Mouse (Mus musculus) midbrain, embryonic 10.5 days (tissue): ENCODE measurements around the gene Mgea5. TPM values are rescaled to one million over a fixed set of nuclear protein-coding genes. Genes with fewer than 3 reads are reported as not detected.
A peak's percentile ranks its signal among the peaks of the same experiment; 100 is the strongest.

Experiments used
- DNase-seq: peaks from one replicate; pipeline ENCODE4 v3.0.0-alpha.2; 2017; ENCODE audit warnings: low spot score
- H3K27ac ChIP-seq: fragments of 300-500 bp; sonication (generic); replicated peaks from 2 replicates; pipeline ENCODE4 v1.5.1; 2016; ENCODE audit warnings: mild to moderate bottlenecking
- H3K27me3 ChIP-seq: fragments of 300-500 bp; sonication (generic); 2 replicates; pipeline ENCODE4 v1.6.1; 2016; ENCODE audit warnings: low read depth, mild to moderate bottlenecking; ENCODE audit not compliant: poor library complexity, severe bottlenecking
- H3K36me3 ChIP-seq: fragments of 300-500 bp; sonication (generic); 2 replicates; pipeline ENCODE4 v1.6.1; 2016; ENCODE audit warnings: mild to moderate bottlenecking, moderate library complexity
- H3K4me1 ChIP-seq: fragments of 300-500 bp; sonication (generic); 2 replicates; pipeline ENCODE4 v1.6.1; 2016
- H3K4me3 ChIP-seq: fragments of 300-500 bp; sonication (generic); 2 replicates; pipeline ENCODE4 v1.5.1; 2016; ENCODE audit warnings: mild to moderate bottlenecking, moderate library complexity
- H3K9me3 ChIP-seq: fragments of 300-500 bp; sonication (generic); replicated peaks from 2 replicates; pipeline ENCODE4 v1.6.1; 2016; ENCODE audit warnings: mild to moderate bottlenecking
- WGBS: fragments of 180-500 bp; shearing (Covaris S2); methylation state at CpG from one replicate; pipeline ENCODE4 v1.1.7; 2016; 5-methylcytosine and 5-hydroxymethylcytosine counted together
- polyA plus RNA-seq: library from polyadenylated mRNA; unstranded; fragments of >200 nt; fragmentation: Nextera tagmentation; extraction: Ambion mirVana; gene quantifications from 2 replicates; pipeline ENCODE4 v1.2.1, GENCODE M21; 2016

Mgea5 gene
- polyA plus RNA-seq, 1 experiment from 2014 or later: 60.8 TPM

- H3K9me3 ChIP-seq: no peaks in the 10 kb centered on the region
- H3K36me3 ChIP-seq: no peaks in the 10 kb centered on the region
- no peak overlapping the region for H3K4me3 ChIP-seq
- DNase-seq: no peak
- peaks cover 11% of the 10 kb centered on the region for H3K4me1 ChIP-seq
- H3K27me3 ChIP-seq: no peaks in the 10 kb centered on the region; the same call in 1 of the 2 replicates
- 90% methylated on average over 6 of the region's 6 CpGs for WGBS
- no peak overlapping the region for H3K27ac ChIP-seq
Observed at GRCm38 (mm10) chr19:45792404-45792803, 8.8 kb upstream of the Mgea5 start.

- H3K9me3 ChIP-seq: no peaks in the 10 kb centered on the region
- no peaks in the 10 kb centered on the region for H3K4me1 ChIP-seq
- H3K27me3 ChIP-seq: no peaks in the 10 kb centered on the region; the same call in 1 of the 2 replicates
- 85% methylated on average over 13 of the region's 13 CpGs for WGBS
- no peaks in the 10 kb centered on the region for H3K36me3 ChIP-seq
- H3K4me3 ChIP-seq: no peak overlapping the region
- DNase-seq: no peak
- no peak overlapping the region for H3K27ac ChIP-seq
Observed at GRCm38 (mm10) chr19:45789888-45790874, 6.5 kb upstream of the Mgea5 start.

- no peaks in the 10 kb centered on the region for H3K36me3 ChIP-seq
- H3K4me3 ChIP-seq: no peak overlapping the region
- no peak for DNase-seq
- WGBS: 83% methylated on average over 7 of the region's 7 CpGs
- no peaks in the 10 kb centered on the region; the same call in 1 of the 2 replicates for H3K27me3 ChIP-seq
- no peaks in the 10 kb centered on the region for H3K4me1 ChIP-seq
- H3K9me3 ChIP-seq: no peaks in the 10 kb centered on the region
- no peak overlapping the region for H3K27ac ChIP-seq
Observed at GRCm38 (mm10) chr19:45789365-45789764, 5.7 kb upstream of the Mgea5 start.

- Histone ChIP-seq H3K4me3 (no peak overlapping the region), H3K36me3 (no peaks in the 10 kb centered on the region), H3K27ac (no peak overlapping the region), H3K27me3 (no peaks in the 10 kb centered on the region; the same call in 1 of the 2 replicates), H3K9me3 (no peaks in the 10 kb centered on the region), H3K4me1 (peaks cover 6% of the 10 kb centered on the region; the same call in 1 of the 2 replicates)
- no peak for DNase-seq
- WGBS: 94% methylated on average over 4 of the region's 4 CpGs
Observed at GRCm38 (mm10) chr19:45788337-45788736, 4.7 kb upstream of the Mgea5 start.

GRCm38 (mm10) chr19:45787450-45787849 is 3.8 kb upstream of the Mgea5 start:
- Histone ChIP-seq H3K27ac (no peak overlapping the region), H3K36me3 (no peaks in the 10 kb centered on the region), H3K4me1 (peaks cover 8% of the 10 kb centered on the region; the same call in 1 of the 2 replicates), H3K27me3 (no peaks in the 10 kb centered on the region), H3K4me3 (no peak overlapping the region), H3K9me3 (no peaks in the 10 kb centered on the region)
- 78% methylated on average over 3 of the region's 3 CpGs for WGBS
- no peak for DNase-seq

GRCm38 (mm10) chr19:45785470-45785869 is 1.8 kb upstream of the Mgea5 start:
- WGBS: 70% methylated on average over 3 of the region's 3 CpGs

GRCm38 (mm10) chr19:45783933-45784576 is 418 bp upstream of the Mgea5 start:
- Histone ChIP-seq H3K4me1 (peaks cover 35% of the 10 kb centered on the region), H3K9me3 (no peaks in the 10 kb centered on the region), H3K27me3 (no peaks in the 10 kb centered on the region), H3K27ac (peak overlapping the region; percentile 99), H3K36me3 (peaks cover 21% of the 10 kb centered on the region), H3K4me3 (peak overlapping the region; percentile 100)
- whole genome bisulfite sequencing: 36% methylated on average over 17 of the region's 17 CpGs
- DNase-seq: no peak

More at GRCm38 (mm10) chr19:45785470-45785869, 1.8 kb upstream of the Mgea5 start:
- Histone ChIP-seq H3K27me3 (no peaks in the 10 kb centered on the region), H3K4me1 (peaks cover 26% of the 10 kb centered on the region), H3K9me3 (no peaks in the 10 kb centered on the region), H3K36me3 (peaks cover 7% of the 10 kb centered on the region), H3K27ac (no peak overlapping the region), H3K4me3 (no peak overlapping the region)
- no peak for DNase-seq

GRCm38 (mm10) chr19:45782315-45783001 is 1.2 kb downstream of the Mgea5 start:
- WGBS: under 1% methylated on average over 36 of the region's 36 CpGs
- peak overlapping the region; percentile 99 for H3K27ac ChIP-seq
- peaks cover 37% of the 10 kb centered on the region for H3K36me3 ChIP-seq
- no peaks in the 10 kb centered on the region for H3K27me3 ChIP-seq
- DNase-seq: peak; percentile 74
- no peaks in the 10 kb centered on the region for H3K9me3 ChIP-seq
- peaks cover 35% of the 10 kb centered on the region for H3K4me1 ChIP-seq
- peak overlapping the region; percentile 100 for H3K4me3 ChIP-seq

GRCm38 (mm10) chr19:45781676-45782075 is 2.0 kb downstream of the Mgea5 start:
- H3K27ac ChIP-seq: no peak overlapping the region
- no peak for DNase-seq
- no peaks in the 10 kb centered on the region for H3K9me3 ChIP-seq
- peaks cover 44% of the 10 kb centered on the region for H3K36me3 ChIP-seq
- 70% methylated on average over 8 of the region's 8 CpGs for WGBS
- H3K4me3 ChIP-seq: peak overlapping the region; percentile 100
- no peaks in the 10 kb centered on the region for H3K27me3 ChIP-seq
- H3K4me1 ChIP-seq: peaks cover 35% of the 10 kb centered on the region

GRCm38 (mm10) chr19:45780350-45780915 is 3.2 kb downstream of the Mgea5 start:
- Histone ChIP-seq H3K27ac (no peak overlapping the region), H3K36me3 (peaks cover 57% of the 10 kb centered on the region), H3K4me1 (peaks cover 35% of the 10 kb centered on the region), H3K4me3 (peak overlapping the region; percentile 100; the same call in 1 of the 2 replicates), H3K27me3 (no peaks in the 10 kb centered on the region), H3K9me3 (no peaks in the 10 kb centered on the region)
- no peak for DNase-seq
- 92% methylated on average over 13 of the region's 13 CpGs for WGBS

- DNase-seq: no peak
- Histone ChIP-seq H3K4me1 (peaks cover 9% of the 10 kb centered on the region), H3K27me3 (no peaks in the 10 kb centered on the region), H3K27ac (no peak overlapping the region), H3K9me3 (no peaks in the 10 kb centered on the region), H3K4me3 (no peak overlapping the region), H3K36me3 (peaks cover 100% of the 10 kb centered on the region)
- WGBS: 82% methylated on average over 2 of the region's 2 CpGs
Observed at GRCm38 (mm10) chr19:45775486-45775885, 8.2 kb downstream of the Mgea5 start.

GRCm38 (mm10) chr19:45771501-45771900 is 12.1 kb downstream of the Mgea5 start:
- Histone ChIP-seq H3K4me1 (no peaks in the 10 kb centered on the region), H3K9me3 (no peaks in the 10 kb centered on the region), H3K4me3 (no peak overlapping the region), H3K27ac (no peak overlapping the region), H3K36me3 (peaks cover 100% of the 10 kb centered on the region), H3K27me3 (no peaks in the 10 kb centered on the region)
- no peak for DNase-seq
- 94% methylated on average over 5 of the region's 5 CpGs for WGBS
